Mouse (Mus musculus) heart, adult 2 months (tissue): ENCODE measurements around the gene H60c.

Source experiments
- EP300 ChIP-seq: fragments of 200-500 bp; IDR thresholded peaks from 2 replicates; pipeline ENCODE4 v1.6.1; 2011; ENCODE audit warnings: low read depth, low read length, control low read depth; ENCODE audit not compliant: insufficient read depth
- POLR2A ChIP-seq: fragments of 200-500 bp; IDR thresholded peaks from 2 replicates; pipeline ENCODE4 v1.6.1; 2011; ENCODE audit warnings: mild to moderate bottlenecking, low read depth, low read length, control low read depth; ENCODE audit not compliant: insufficient read depth

GRCm38 (mm10) chr10:3274065-3274464, 6.5 kb upstream of the H60c start:
- no peak for TF ChIP-seq EP300
- no peak for TF ChIP-seq POLR2A
